Mouse (Mus musculus) limb, embryonic 10.5 days (tissue): ENCODE results near the gene Cyp1a1. TPM values are rescaled to one million over a fixed set of nuclear protein-coding genes. Genes with fewer than 3 reads are reported as not detected.

Source experiments
- DNase-seq: peaks from one replicate; pipeline ENCODE4 v3.0.0-alpha.2; 2017; ENCODE audit warnings: low spot score
- H3K27ac ChIP-seq: fragments of 300-500 bp; sonication (generic); 2 replicates; pipeline ENCODE4 v1.5.1; 2016; ENCODE audit warnings: mild to moderate bottlenecking
- H3K27me3 ChIP-seq: fragments of 300-500 bp; sonication (generic); 2 replicates; pipeline ENCODE4 v1.6.1; 2016; ENCODE audit warnings: low read depth, mild to moderate bottlenecking; ENCODE audit not compliant: poor library complexity, severe bottlenecking
- H3K36me3 ChIP-seq: fragments of 300-500 bp; sonication (generic); 2 replicates; pipeline ENCODE4 v1.6.1; 2016; ENCODE audit warnings: mild to moderate bottlenecking, moderate library complexity
- H3K4me1 ChIP-seq: fragments of 300-500 bp; sonication (generic); 2 replicates; pipeline ENCODE4 v1.6.1; 2016
- H3K4me3 ChIP-seq: fragments of 300-500 bp; sonication (generic); 2 replicates; pipeline ENCODE4 v1.5.1; 2016; ENCODE audit warnings: mild to moderate bottlenecking, moderate library complexity
- H3K9me3 ChIP-seq: fragments of 300-500 bp; sonication (generic); replicated peaks from 2 replicates; pipeline ENCODE4 v1.6.1; 2016; ENCODE audit warnings: mild to moderate bottlenecking
- WGBS: fragments of 180-500 bp; shearing (Covaris S2); methylation state at CpG from one replicate; pipeline ENCODE4 v1.1.7; 2016; 5-methylcytosine and 5-hydroxymethylcytosine counted together
- polyA plus RNA-seq: library from polyadenylated mRNA; unstranded; fragments of >200 nt; fragmentation: Nextera tagmentation; extraction: Ambion mirVana; gene quantifications from 2 replicates; pipeline ENCODE4 v1.2.1, GENCODE M21; 2016

The Cyp1a1 gene
- 0.11 TPM in 1 of 2 replicates, not detected in the other for polyA plus RNA-seq

GRCm38 (mm10) chr9:57687751-57688150 lies at the start of gene Cyp1a1:
TSS of gene Cyp1a1 (plus strand) at chr9:57687928.
- Histone ChIP-seq H3K9me3 (no peaks in the 10 kb centered on the region), H3K27me3 (peaks cover 5% of the 10 kb centered on the region; the same call in 1 of the 2 replicates), H3K4me1 (no peaks in the 10 kb centered on the region), H3K4me3 (no peak within 1 kb of the TSS), H3K27ac (no peak within 1 kb of the TSS), H3K36me3 (no peaks in the 10 kb centered on the region)
- no peak for DNase-seq
- 90% methylated on average over 2 of the region's 2 CpGs for WGBS

DNA sequence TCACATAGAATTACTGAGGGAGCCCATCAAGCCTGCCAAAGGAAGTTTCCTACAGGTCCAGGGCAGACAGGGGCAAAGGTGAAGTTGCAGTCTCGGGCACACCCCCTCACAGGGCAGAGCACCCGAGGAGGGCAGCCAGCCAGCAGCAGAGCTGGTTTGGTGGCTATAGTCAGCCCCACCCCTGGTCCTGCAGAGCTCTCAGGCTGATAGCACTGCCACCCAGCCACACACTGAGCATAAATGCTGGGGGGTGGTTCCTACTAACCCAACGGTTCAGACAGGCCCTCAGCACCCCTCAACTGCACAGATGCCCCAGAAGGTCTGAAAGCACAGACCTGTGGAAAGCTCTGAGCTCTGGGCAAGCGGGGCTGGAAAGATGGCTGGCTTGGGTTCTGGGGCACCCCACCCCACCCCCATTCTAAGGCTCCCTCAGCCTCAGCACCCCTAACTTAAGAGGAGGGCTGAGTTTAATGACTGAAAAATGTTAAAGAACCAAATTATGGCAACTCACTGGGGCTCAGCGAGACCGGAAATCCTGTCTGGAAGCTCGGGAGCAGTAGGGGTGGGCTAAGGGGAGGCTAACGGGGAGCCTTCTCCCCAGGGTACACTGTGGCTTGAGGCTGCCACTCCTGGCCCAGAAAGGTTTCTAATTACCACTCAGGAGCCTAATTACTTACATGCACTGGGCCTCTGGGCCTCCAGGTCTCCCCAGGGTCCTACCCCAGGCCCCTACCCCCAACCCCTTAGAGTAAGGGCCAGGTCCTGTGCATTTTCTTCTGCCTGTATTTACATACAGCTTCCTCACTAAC lies 48.9 kb upstream of the Cyp1a1 start:
- Histone ChIP-seq H3K9me3 (no peaks in the 10 kb centered on the region), H3K4me3 (peak overlapping the region; percentile 32), H3K27me3 (no peaks in the 10 kb centered on the region), H3K4me1 (peaks cover 74% of the 10 kb centered on the region), H3K36me3 (peaks cover 56% of the 10 kb centered on the region), H3K27ac (peak overlapping the region; percentile 84)
- no peak for DNase-seq
- 33% methylated on average over 8 of the region's 8 CpGs for WGBS

DNA sequence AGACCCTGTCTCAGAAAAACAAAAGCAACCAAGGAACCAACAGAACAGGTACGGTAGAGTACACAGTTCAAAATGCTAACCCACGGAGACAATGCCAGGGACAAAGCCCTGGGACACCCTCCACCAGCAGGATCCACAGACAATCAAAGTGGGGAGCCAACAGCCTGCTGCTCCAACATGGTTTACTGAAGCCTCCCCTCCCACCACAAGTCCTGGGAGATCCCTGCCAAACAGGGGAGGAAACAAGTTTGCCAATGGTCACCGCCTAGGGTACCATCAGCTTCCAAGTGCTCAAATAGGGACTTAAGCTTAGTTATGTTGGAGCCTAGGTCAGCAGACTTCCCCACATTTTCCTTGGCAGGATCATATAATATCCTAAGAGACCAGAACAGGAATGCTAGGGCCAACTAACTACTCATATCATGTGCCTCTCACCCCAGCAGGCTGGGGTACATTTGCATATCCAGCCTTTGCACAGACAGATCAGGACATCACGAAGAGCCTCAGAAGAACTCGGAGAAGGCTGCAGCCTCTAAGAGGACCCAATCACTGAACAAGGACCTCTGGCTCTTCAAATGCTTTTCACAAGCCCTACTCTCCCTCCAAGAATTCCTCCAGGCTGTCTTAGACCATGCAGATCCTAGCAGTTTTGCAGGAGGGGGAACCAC lies 47.9 kb upstream of the Cyp1a1 start:
- H3K36me3 ChIP-seq: peaks cover 48% of the 10 kb centered on the region
- H3K27ac ChIP-seq: peak overlapping the region; percentile 84
- H3K27me3 ChIP-seq: no peaks in the 10 kb centered on the region
- peak overlapping the region; percentile 32 for H3K4me3 ChIP-seq
- DNase-seq: no peak
- 82% methylated on average over 5 of the region's 5 CpGs for WGBS
- no peaks in the 10 kb centered on the region for H3K9me3 ChIP-seq
- H3K4me1 ChIP-seq: peaks cover 79% of the 10 kb centered on the region

DNA sequence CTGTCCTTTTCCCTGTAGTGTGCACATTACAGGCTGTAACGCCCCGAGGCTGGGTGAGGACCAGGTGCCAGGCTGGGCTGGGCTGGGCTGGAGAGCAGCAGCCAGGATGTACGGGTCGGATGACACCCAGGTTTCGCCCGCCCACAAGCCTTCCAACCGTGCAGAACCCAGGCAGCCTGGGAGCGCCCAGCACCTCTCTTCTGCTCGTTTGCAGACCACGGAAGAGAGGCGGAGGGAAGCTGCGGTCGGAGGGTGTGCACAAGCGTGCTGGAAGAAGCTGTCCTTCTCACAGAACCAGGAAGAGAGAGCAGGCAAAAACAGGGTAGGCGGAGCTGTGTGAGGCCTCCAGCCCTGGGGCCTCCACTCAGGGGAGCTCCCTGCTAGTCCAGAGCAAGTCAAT lies 47.3 kb upstream of the Cyp1a1 start:
- H3K9me3 ChIP-seq: no peaks in the 10 kb centered on the region
- H3K27ac ChIP-seq: peak overlapping the region; percentile 84
- H3K27me3 ChIP-seq: no peaks in the 10 kb centered on the region
- peaks cover 83% of the 10 kb centered on the region for H3K4me1 ChIP-seq
- 20% methylated on average over 15 of the region's 15 CpGs for WGBS
- H3K4me3 ChIP-seq: peak overlapping the region; percentile 19
- no peak for DNase-seq
- H3K36me3 ChIP-seq: peaks cover 43% of the 10 kb centered on the region

DNA sequence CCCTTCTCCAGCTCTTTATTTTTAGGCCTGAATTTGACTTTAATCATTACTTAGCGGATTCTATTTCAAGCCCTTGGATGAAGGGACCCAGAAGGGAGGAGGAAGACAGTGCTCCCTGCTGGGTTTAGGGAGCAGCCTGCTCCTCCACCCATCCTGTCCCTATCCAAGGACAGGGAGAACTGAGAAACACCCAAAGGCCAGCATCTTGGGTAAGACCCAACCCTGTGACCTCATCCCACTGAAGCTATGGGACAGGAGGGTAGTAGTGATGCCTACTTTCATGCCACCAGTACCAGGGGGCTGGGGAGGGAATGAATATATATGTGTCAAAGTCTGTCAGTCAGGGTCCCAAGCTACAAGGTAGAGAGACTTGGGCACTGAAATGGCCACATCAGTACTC lies 46.7 kb upstream of the Cyp1a1 start:
- 72% methylated on average over 1 of the region's 1 CpGs for WGBS
- H3K9me3 ChIP-seq: no peaks in the 10 kb centered on the region
- 0 out of 2 replicates have a peak overlapping the region, but pooled peaks have one; percentile 84 for H3K27ac ChIP-seq
- H3K36me3 ChIP-seq: peaks cover 40% of the 10 kb centered on the region
- H3K4me1 ChIP-seq: peaks cover 89% of the 10 kb centered on the region
- H3K4me3 ChIP-seq: peak overlapping the region; percentile 19
- no peaks in the 10 kb centered on the region for H3K27me3 ChIP-seq
- no peak for DNase-seq

DNA sequence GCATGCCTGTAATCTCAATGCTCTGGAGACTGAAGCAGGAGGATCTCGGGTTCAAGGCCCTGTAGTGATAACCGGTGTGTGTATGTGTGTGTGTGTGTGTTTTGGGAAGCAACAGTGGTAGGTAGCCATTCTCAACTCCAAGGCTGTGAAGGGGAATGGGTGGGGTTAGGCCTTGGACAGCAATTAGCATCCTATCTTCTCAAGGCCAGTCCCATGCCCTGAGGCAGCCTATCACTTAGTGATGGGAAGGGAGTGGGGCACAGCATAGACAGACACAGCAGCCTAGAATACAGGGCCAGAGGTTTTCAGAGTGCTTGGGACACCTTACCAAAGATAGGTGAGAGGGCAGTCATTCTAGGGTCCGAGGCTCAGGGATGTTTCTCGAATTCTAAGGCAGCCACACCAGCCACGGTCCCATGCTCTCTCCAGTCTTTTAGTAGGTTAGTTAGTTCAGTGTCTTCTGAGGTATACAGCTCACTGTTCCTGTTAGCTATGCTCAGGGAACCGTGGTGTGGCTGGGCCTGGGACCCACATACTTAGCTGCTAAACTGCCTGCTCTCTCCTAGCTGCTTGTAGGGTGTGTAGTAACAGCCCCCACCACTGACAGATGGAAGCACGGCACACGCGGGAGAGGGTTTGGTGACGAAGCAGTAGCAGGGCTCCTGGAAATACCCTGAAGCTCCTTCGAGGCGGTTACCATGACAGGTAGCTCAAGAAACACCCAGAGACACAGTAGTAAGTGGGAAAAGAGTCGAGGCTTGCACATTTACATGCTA lies 45.8 kb upstream of the Cyp1a1 start:
- no peak for DNase-seq
- no peak overlapping the region for H3K27ac ChIP-seq
- H3K36me3 ChIP-seq: peaks cover 40% of the 10 kb centered on the region
- no peak overlapping the region for H3K4me3 ChIP-seq
- H3K27me3 ChIP-seq: no peaks in the 10 kb centered on the region
- 90% methylated on average over 13 of the region's 13 CpGs for WGBS
- no peaks in the 10 kb centered on the region for H3K9me3 ChIP-seq
- peaks cover 91% of the 10 kb centered on the region for H3K4me1 ChIP-seq

GRCm38 (mm10) chr9:57643169-57643855 lies 44.4 kb upstream of the Cyp1a1 start:
- H3K4me3 ChIP-seq: peak overlapping the region; percentile 79
- no peaks in the 10 kb centered on the region for H3K27me3 ChIP-seq
- DNase-seq: no peak
- H3K9me3 ChIP-seq: no peaks in the 10 kb centered on the region
- peak overlapping the region; percentile 98 for H3K27ac ChIP-seq
- 83% methylated on average over 9 of the region's 9 CpGs for WGBS
- H3K4me1 ChIP-seq: peaks cover 78% of the 10 kb centered on the region
- peaks cover 34% of the 10 kb centered on the region for H3K36me3 ChIP-seq

GRCm38 (mm10) chr9:57643856-57644180 lies 43.9 kb upstream of the Cyp1a1 start:
- H3K27ac ChIP-seq: peak overlapping the region; percentile 98
- H3K9me3 ChIP-seq: no peaks in the 10 kb centered on the region
- H3K27me3 ChIP-seq: no peaks in the 10 kb centered on the region
- peaks cover 73% of the 10 kb centered on the region for H3K4me1 ChIP-seq
- 68% methylated on average over 7 of the region's 7 CpGs for WGBS
- no peak for DNase-seq
- H3K36me3 ChIP-seq: peaks cover 31% of the 10 kb centered on the region
- peak overlapping the region; percentile 79 for H3K4me3 ChIP-seq

DNA sequence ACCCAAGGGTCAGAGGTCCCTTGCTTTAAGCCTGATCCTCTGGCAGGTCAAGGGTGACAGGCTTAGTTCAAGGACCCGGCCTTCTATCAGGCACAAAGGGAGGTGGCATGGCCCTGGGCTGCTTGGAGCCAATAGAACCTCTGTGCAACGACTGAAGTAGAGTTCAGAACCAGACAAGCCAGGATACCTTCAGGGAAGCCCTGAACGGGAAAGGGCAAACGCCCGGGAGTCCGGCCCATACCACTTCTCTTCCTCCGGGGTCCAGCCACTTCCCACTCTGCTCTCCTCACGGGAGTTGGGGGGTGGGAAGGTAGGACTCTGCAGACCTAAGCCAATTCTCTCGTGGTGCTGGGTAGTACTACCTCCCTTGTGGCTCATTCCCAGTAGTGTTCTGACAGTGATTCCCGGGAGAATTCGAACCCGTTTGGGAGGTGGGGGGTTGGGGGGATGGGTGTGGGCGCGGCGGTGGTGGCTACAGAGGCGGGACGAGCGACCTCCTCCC lies 43.2 kb upstream of the Cyp1a1 start:
- Histone ChIP-seq H3K27me3 (no peaks in the 10 kb centered on the region), H3K36me3 (peaks cover 31% of the 10 kb centered on the region), H3K4me3 (peak overlapping the region; percentile 79), H3K4me1 (peaks cover 66% of the 10 kb centered on the region), H3K9me3 (no peaks in the 10 kb centered on the region), H3K27ac (peak overlapping the region; percentile 98)
- WGBS: under 1% methylated on average over 18 of the region's 18 CpGs
- DNase-seq: no peak

- Histone ChIP-seq H3K27me3 (no peaks in the 10 kb centered on the region), H3K36me3 (peaks cover 31% of the 10 kb centered on the region), H3K9me3 (no peaks in the 10 kb centered on the region), H3K27ac (peak overlapping the region; percentile 98), H3K4me1 (peaks cover 60% of the 10 kb centered on the region), H3K4me3 (peak overlapping the region; percentile 79)
- peak; percentile 95 for DNase-seq
- under 1% methylated on average over 84 of the region's 85 CpGs for WGBS
Measured at GRCm38 (mm10) chr9:57644944-57645893, 42.5 kb upstream of the Cyp1a1 start.

GRCm38 (mm10) chr9:57646551-57647103 lies 41.1 kb upstream of the Cyp1a1 start:
- 75% methylated on average over 12 of the region's 12 CpGs for WGBS
- Histone ChIP-seq H3K4me3 (no peak overlapping the region), H3K4me1 (peaks cover 60% of the 10 kb centered on the region), H3K36me3 (peaks cover 19% of the 10 kb centered on the region), H3K9me3 (no peaks in the 10 kb centered on the region), H3K27me3 (no peaks in the 10 kb centered on the region), H3K27ac (no peak overlapping the region)
- DNase-seq: no peak
